Mouse (Mus musculus) stomach, postnatal 0 days (tissue): ENCODE data around the gene Sult6b1.

Source experiments
- CTCF ChIP-seq: IDR thresholded peaks from 2 replicates; pipeline ENCODE4 v1.5.1; 2016; ENCODE audit warnings: antibody characterized with exemption, low read depth, mild to moderate bottlenecking, moderate library complexity
- EP300 ChIP-seq: optimal IDR thresholded peaks from 2 replicates; pipeline ENCODE3; 2016; ENCODE audit warnings: antibody characterized with exemption

- TF ChIP-seq CTCF (no peak), EP300 (no peak)
Measured at GRCm38 (mm10) chr17:78873886-78874285, 32.9 kb downstream of the Sult6b1 start.
